Mouse (Mus musculus): ENCODE results near the gene Rai14.

Rai14 gene

GRCm38 (mm10) chr15:10652931-10653475 is 61.4 kb downstream of the Rai14 start:
- DNase-seq (ENCODE audit: low spot score in 2 of 2), result no peak

GRCm38 (mm10) chr15:10648372-10649109 is 65.9 kb downstream of the Rai14 start:
- no peak for DNase-seq (ENCODE audit: low spot score in 2 of 2)

DNA sequence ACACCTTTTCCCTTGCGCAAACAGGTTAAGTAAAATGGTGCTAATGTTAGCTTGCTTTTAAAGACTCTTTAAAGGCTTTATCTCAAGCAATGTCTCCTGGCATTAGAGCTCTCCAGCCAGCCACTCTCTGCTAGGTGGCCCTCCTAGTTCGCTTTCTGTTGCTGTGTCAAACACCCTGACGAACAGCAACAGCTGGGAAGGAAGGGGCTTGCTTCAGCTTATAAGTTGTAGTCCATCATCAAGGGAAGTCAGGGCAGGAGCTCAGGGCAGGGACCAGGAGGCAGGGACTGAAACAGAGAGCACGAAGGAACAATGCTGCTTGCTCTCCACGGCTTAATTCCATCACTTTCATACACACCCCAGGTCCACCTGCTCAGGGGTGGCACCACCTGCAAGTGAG is 68.1 kb downstream of the Rai14 start:
- no peak for DNase-seq (ENCODE audit: low spot score in 2 of 2)

- no peak for DNase-seq (ENCODE audit: low spot score in 2 of 2)
Observed at GRCm38 (mm10) chr15:10645101-10645500, 69.3 kb downstream of the Rai14 start.

DNA sequence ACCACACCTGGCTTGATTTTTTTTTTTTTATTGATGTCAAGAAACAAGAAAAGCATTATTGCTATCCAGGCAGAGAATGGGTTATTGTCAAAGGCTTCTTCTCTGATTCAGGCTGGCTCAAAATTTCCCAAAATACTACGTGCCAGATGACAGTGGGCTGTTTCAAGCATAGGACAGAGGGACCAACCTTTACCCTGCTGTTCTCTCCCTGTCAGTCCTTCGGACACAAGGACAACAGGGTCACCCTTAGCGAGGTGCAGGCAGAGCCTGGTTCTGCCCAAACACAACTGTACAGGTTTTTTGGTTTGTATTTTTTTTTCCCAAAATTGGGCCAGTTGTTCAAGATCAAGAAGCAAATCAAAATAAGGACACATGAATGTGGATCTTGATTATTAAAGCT is 70.6 kb downstream of the Rai14 start:
- DNase-seq (ENCODE audit: low spot score in 2 of 2), result no peak

GRCm38 (mm10) chr15:10643224-10643623 is 71.2 kb downstream of the Rai14 start:
- DNase-seq (ENCODE audit: low spot score in 2 of 2), result no peak

DNA sequence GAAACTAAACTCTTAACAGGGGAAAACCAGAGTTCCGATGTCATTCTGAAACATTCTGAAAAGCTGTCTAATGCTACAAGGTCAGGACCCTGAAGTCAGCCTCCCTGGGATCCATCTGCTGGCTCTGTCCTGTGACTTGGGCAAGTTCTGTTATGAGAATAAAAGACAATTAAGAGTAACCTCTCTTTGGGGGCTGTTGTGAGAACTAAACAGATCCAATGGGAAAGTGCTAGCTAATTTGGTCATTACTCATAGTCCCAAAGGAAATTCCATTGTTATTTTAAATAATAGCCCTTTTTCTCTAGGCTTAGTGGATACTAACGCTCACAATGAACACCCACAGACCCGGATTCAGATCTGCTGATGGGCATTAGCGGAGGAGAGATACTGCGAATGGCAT is 72.0 kb downstream of the Rai14 start:
- DNase-seq (ENCODE audit: low spot score in 2 of 2), result no peak

DNA sequence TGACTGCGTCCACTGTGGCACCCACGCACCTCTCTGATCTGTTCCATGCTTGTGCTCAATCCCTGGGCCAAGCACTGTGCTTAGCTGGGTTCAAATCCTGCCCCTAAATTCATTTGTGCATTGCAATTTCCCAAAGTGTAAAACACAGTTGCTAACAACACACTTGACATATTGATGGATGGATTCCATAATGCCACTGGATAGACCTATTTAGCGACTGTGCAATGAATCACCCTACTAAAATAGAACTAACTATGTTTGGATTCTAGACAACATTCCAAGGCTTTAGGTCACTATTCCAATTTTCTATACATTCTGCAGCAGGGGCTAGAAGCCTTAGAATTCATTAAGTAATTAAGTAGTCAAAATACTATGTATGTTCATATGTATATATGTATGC is 73.7 kb downstream of the Rai14 start:
- no peak for DNase-seq (ENCODE audit: low spot score in 2 of 2)

DNA sequence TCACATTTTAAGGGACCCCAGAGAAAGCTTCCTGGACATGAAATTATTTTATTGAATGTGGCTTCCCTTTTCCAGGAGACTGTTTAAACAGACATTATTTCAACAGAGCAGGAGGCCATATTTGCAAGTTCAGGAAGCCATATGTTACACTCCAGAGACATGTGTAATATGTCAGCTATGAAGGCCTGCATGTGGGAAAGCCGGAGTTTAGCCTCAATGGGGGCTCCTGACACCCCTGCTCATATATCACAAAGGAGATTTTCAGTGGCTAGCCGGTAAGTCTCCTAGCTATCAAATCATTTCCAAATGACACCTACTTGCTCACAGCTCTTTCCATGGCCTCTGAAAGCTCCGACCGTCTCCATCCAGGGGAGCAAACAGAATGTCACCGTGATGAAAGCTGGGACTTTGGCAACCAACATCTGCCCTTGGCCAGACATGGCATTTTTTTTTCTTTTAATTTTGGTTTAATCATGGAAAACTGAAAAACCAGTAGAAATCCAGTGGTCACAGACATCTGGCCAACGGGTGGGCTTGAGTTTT is 77.1 kb downstream of the Rai14 start:
- no peak for DNase-seq (ENCODE audit: low spot score in 2 of 2)

DNA sequence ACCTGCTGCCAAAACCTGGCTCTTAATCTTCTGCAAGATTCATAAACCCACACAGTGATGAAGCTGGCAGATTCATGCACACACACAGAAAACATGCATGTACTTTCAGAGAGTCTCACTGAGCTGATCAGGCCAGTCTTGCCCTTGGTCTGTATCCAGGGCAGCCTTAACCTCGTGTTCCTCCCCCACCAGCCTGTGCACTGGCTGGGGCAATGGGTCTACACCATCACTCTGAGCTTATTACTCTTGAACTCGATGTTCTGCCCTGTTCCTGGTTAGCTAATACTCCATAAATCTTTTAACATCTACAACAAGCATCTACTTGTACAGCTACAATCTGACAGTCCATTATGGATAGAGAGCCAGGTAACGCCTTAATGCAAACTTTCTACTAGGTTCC is 77.6 kb downstream of the Rai14 start:
- no peak for DNase-seq (ENCODE audit: low spot score in 2 of 2)

- no peak for DNase-seq (ENCODE audit: low spot score in 2 of 2)
Observed at GRCm38 (mm10) chr15:10635121-10635520, 79.3 kb downstream of the Rai14 start.

DNA sequence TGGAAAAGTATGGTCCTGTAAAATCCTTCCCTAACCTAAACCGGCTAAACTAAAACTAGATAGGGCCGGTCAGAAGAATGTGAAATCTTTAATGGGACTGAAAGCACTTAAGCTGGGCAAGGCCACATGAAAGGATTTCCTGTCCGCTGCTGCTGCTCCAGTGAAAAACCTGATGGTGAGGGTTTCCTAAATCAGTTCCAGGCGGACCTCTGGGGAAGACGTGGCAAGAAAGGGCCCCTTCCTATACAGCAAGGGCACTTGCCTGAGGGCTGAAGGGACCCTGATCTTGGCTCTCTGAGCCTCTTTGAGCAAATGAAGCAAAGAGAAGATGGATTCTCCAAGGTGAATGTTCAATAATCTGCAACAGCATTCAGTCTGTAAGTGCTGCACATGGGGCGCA is 80.2 kb downstream of the Rai14 start:
- DNase-seq (ENCODE audit: low spot score in 2 of 2), result no peak

DNA sequence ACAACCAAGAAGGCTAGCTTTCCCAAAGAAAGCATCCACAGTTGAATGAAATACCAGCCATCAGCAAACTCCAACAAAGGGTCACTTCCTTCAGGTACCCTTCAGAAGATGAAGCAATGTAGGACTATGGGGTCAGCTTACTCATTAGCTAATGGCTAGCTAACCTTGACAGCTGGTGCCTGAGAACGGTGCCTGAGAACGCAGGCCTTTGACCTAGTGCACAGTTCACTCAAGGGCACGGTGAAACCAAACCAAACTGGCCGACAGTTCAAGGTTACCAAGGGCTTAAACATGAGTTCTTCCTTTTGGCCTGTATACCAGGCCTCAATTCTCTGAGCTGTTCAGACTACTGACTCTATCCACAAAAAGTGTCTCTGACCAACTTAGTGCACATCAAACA is 81.0 kb downstream of the Rai14 start:
- no peak for DNase-seq (ENCODE audit: low spot score in 2 of 2)

DNA sequence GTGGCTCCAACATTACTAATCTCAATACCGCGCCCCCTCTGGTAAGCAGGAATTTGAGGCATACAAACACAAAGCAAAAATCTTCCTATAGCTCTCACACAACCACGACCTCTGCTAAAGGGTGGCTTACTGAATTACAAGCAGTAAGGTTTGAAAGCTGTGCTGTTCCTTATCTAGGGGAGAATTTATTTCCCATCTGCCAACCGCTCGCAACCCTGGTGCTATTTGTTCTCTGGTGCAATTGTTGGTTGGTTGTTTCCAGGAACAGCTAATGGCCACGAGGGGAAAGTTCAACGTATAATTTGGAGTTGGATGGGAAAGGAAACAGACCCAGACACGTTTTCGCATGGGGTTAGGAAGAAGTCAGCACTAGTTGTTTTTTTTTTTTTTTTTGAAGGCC is 81.8 kb downstream of the Rai14 start:
- no peak for DNase-seq (ENCODE audit: low spot score in 2 of 2)

DNA sequence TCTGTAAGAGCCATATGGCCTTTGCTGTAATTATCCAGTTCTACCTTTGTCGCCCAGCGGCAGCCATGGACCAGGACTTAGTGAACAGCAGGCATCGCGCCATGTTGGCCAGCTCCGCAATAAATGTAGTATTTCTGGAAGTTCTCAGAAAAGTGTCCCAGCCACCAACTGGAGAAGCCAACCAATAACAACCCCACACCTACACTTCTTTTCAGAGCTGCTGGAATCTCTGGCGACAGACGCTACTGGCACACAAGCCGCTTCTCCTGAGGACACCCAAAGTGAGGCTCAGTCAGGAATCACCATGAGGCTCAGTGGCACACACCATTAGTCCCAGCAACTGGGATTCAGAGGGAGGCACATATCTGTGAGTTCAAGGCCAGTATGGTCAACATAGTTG is 82.4 kb downstream of the Rai14 start:
- no peak for DNase-seq (ENCODE audit: low spot score in 2 of 2)

DNA sequence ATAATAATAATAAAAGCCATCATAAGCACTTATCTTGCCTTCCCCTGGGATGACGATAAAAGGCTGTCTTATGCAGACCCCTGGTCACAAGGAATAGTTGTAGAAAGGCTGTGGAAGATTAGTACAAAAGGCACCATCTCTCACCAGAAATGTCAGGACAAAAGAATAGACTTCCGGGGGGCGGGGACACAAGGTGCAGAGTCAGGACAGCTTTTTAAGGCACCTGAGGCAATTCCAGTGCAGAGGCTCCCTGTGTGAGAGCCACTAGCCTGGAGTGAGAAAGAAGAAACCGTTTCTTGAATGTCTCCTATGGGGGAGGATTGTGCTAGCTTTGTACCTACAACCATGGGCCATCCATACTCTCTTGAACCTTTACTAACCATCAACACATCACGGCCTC is 82.9 kb downstream of the Rai14 start:
- no peak for DNase-seq (ENCODE audit: low spot score in 2 of 2)

GRCm38 (mm10) chr15:10628980-10629346 is 85.5 kb downstream of the Rai14 start:
- no peak for DNase-seq (ENCODE audit: low spot score in 2 of 2)

GRCm38 (mm10) chr15:10628131-10628979 is 86.1 kb downstream of the Rai14 start:
- DNase-seq (ENCODE audit: low spot score in 2 of 2), result no peak

GRCm38 (mm10) chr15:10623571-10624227 is 90.7 kb downstream of the Rai14 start:
- no peak for DNase-seq (ENCODE audit: low spot score in 2 of 2)

DNA sequence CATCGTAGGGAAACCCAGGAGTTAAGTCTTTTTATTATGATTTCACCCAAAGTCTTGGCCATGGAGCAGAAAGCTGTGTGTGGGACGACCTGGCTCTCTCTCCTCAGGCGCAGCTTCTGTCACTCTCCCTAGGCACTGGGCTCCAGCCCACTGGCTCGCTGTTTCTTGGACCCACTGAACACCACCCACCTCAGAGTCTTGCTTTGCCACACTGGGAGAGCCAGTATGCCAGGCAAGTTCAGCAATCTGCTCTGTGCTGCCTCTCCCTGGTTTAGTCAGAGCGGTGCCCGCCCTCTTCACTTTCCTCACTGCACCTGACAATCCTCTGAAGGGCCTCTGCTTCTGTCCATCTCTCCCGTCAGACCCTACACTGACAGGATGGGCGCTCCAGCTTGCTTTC is 93.2 kb downstream of the Rai14 start:
- peak; percentile 25 to 33 for DNase-seq (ENCODE audit: low spot score in 2 of 2)

DNA sequence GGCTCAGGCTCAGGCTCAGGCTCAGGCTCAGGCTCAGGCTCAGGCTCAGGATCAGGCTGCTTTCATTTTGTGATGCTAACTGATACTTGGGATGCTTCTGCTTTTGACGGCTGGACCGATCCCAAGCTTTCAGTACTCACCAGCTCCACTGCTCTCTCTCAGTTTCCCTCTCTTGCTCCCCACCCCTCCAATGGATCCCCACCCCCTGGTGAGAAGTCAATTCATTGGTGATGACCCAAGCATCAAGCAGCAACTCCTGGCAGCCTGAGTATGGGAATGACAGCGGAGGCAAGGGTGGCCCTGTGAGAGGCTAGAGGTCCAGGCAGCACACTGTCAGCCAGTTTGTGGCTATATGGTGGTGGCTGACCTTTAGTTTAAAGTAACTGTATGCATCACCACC is 94.7 kb downstream of the Rai14 start:
- DNase-seq (ENCODE audit: low spot score in 2 of 2), result no peak

GRCm38 (mm10) chr15:10618276-10618675 is 96.1 kb downstream of the Rai14 start:
- no peak for DNase-seq (ENCODE audit: low spot score in 2 of 2)
